Mouse (Mus musculus): Measurements from ENCODE around the gene Ccdc18. TPM values are rescaled to one million over a fixed set of nuclear protein-coding genes. Genes with fewer than 3 reads are reported as not detected.

Gene Ccdc18
- polyA plus RNA-seq, 1 experiment from 2014 or later = 2.5 TPM

DNA sequence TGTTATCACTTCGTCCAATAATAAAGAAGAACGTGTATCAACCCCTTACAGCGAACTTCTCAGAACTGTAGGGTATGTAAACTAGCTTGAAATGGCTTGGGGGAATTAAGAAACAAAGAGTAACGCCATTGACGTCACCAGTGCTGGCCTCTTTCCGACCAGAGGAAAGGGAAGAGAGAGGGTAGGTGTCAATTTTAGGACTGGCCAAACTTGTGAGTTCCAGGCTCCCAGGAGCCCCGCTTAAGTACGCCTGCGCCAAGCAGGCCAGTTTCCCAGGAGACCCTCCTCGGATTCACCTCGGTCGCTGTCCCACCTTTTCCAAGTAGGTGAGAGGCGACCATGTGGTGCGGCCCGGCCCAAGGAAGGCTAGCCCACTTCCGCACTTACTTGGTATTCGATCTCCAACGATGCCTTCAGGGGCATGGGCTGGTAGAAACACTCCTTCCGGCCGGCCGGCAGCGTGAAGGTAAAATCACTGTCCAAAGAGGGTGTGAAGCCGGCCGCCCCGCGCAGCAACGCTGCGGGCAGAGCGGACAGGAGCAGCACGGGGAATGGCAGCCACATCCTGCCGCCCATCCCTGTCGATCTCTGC, 730 bp upstream of the Ccdc18 start:
- no peak; the same call in 1 of the 2 replicates for ATAC-seq
- H3K27ac ChIP-seq (ENCODE audit: low read length) = peak overlapping the region; percentile 87
- peaks cover 4% of the 10 kb centered on the region; the same call in 1 of the 2 replicates for H3K36me3 ChIP-seq (ENCODE audit: control insufficient read depth, insufficient read depth, low read length)
- H3K27me3 ChIP-seq (ENCODE audit: control insufficient read depth, insufficient read depth, low read depth, low read length) = no peaks in the 10 kb centered on the region
- WGBS = under 1% methylated on average over 32 of the region's 32 CpGs
- no peaks in the 10 kb centered on the region for H3K9me3 ChIP-seq (replicated peaks; ENCODE audit: control insufficient read depth, low read length, poor library complexity, severe bottlenecking)
- H3K4me3 ChIP-seq (ENCODE audit: low read depth, low read length) = peak overlapping the region; percentile 89
- H3K9ac ChIP-seq (ENCODE audit: low read depth, low read length) = peak overlapping the region; percentile 81
- H3K4me1 ChIP-seq (ENCODE audit: control insufficient read depth, insufficient read depth, low read length) = peaks cover 18% of the 10 kb centered on the region
- peak overlapping the region; percentile 88 for H3K4me2 ChIP-seq (ENCODE audit: low read length)

DNA sequence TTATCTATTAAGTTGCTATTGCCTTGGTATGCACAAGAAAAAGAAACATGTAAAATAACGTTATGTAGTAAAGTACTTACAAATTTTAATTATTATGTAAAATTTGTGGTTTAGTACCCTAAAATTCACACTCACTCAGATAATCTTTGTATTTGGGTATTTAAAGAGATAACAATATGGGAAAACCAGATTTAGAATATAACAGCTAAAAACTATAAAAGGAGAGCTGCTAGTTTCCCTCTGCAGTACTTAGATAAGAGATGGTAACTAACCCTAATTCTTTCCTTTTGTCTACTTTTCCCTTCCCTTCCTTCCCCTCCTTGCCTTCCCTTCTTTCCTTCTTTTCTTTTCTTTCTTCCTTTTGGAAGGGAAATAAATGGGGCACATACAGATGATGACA, 19.9 kb downstream of the Ccdc18 start:
- H3K27me3 ChIP-seq (ENCODE audit: control insufficient read depth, insufficient read depth, low read depth, low read length) = no peaks in the 10 kb centered on the region
- no peak for ATAC-seq
- WGBS = 94% methylated on average over 1 of the region's 1 CpGs

DNA sequence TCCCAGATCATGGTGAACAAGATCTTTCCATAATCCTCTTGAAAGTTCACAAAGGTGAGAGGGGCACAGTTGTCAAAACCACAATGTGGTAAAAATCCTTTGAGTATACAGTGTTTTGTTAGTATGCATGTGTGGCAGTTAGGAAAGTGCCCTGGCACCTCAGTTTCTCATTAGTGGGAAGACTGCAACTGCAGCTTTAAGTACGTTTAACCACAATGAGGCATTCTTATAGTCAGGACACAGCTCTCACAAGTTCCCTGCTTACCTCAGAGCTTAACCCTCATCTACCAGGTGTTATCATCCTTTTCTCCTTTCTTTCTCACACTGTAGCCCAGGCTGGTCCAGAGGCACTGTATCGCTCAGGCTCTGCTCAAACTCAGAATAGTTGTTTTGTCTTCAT, 28.1 kb downstream of the Ccdc18 start:
- H3K9ac ChIP-seq (ENCODE audit: low read depth, low read length) = no peak overlapping the region
- ATAC-seq = no peak
- no peaks in the 10 kb centered on the region for H3K27me3 ChIP-seq (ENCODE audit: control insufficient read depth, insufficient read depth, low read depth, low read length)
- no peak overlapping the region for H3K4me2 ChIP-seq (ENCODE audit: low read length)
- H3K4me1 ChIP-seq (ENCODE audit: control insufficient read depth, insufficient read depth, low read length) = no peaks in the 10 kb centered on the region
- H3K4me3 ChIP-seq (ENCODE audit: low read depth, low read length) = no peak overlapping the region
- WGBS = 89% methylated on average over 2 of the region's 2 CpGs
- H3K9me3 ChIP-seq (replicated peaks; ENCODE audit: control insufficient read depth, low read length, poor library complexity, severe bottlenecking) = no peaks in the 10 kb centered on the region
- H3K27ac ChIP-seq (ENCODE audit: low read length) = no peak overlapping the region
- H3K36me3 ChIP-seq (ENCODE audit: control insufficient read depth, insufficient read depth, low read length) = no peaks in the 10 kb centered on the region

More for the DNA sequence above, 19.9 kb downstream of the Ccdc18 start:
- Histone ChIP-seq H3K36me3 (ENCODE audit: control insufficient read depth, insufficient read depth, low read length) (no peaks in the 10 kb centered on the region), H3K27ac (ENCODE audit: low read length) (no peak overlapping the region), H3K4me2 (ENCODE audit: low read length) (no peak overlapping the region), H3K4me3 (ENCODE audit: low read depth, low read length) (no peak overlapping the region), H3K9ac (ENCODE audit: low read depth, low read length) (no peak overlapping the region), H3K9me3 (replicated peaks; ENCODE audit: control insufficient read depth, low read length, poor library complexity, severe bottlenecking) (no peaks in the 10 kb centered on the region), H3K4me1 (ENCODE audit: control insufficient read depth, insufficient read depth, low read length) (no peaks in the 10 kb centered on the region)

DNA sequence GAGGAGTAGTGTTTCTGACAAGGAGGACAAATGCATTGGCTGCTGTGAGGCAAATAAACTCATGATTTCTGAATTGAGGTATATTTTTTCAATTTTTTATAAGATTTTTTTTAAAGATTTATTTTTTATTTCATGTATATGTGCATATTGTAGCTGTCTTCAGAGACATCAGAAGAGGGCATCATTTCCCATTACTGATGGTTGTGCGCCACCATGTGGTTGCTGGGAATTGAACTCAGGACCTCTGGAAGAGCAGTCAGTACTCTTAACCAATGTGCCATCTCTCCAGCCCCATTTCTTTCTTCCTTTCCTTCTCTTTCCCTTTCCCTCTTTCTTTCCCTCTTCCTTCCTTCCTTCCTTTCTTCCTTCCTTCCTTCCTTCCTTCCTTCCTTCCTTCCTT, 31.0 kb downstream of the Ccdc18 start:
- ATAC-seq = no peak
- H3K9me3 ChIP-seq (replicated peaks; ENCODE audit: control insufficient read depth, low read length, poor library complexity, severe bottlenecking) = no peaks in the 10 kb centered on the region
- no peak overlapping the region for H3K9ac ChIP-seq (ENCODE audit: low read depth, low read length)
- no peak overlapping the region for H3K4me2 ChIP-seq (ENCODE audit: low read length)
- no peaks in the 10 kb centered on the region for H3K36me3 ChIP-seq (ENCODE audit: control insufficient read depth, insufficient read depth, low read length)
- no peak overlapping the region for H3K4me3 ChIP-seq (ENCODE audit: low read depth, low read length)
- H3K27ac ChIP-seq (ENCODE audit: low read length) = no peak overlapping the region
- WGBS = 25% methylated on average over 1 of the region's 1 CpGs
- no peaks in the 10 kb centered on the region for H3K4me1 ChIP-seq (ENCODE audit: control insufficient read depth, insufficient read depth, low read length)
- no peaks in the 10 kb centered on the region for H3K27me3 ChIP-seq (ENCODE audit: control insufficient read depth, insufficient read depth, low read depth, low read length)

DNA sequence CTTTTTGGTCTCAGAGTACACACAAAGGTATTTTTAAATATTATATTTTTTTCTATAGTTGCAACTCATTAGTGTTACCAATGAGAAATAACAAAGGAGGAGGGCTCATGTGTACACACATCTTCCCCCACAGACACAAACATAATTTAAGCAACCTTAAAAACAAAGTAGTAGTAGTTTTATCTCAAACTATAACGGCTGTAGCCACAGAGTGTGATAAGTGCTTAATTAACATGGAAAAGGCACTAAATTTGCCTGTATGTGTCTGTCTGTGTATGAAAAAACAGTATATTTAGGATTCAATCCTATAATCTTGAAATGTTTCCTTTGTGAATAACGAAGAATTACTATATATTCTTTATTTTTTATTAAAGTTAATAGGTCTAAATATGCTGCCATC, 51.4 kb downstream of the Ccdc18 start:
- Histone ChIP-seq H3K9me3 (replicated peaks; ENCODE audit: control insufficient read depth, low read length, poor library complexity, severe bottlenecking) (no peaks in the 10 kb centered on the region), H3K27ac (ENCODE audit: low read length) (no peak overlapping the region), H3K27me3 (ENCODE audit: control insufficient read depth, insufficient read depth, low read depth, low read length) (no peaks in the 10 kb centered on the region), H3K4me2 (ENCODE audit: low read length) (no peak overlapping the region), H3K9ac (ENCODE audit: low read depth, low read length) (no peak overlapping the region), H3K4me1 (ENCODE audit: control insufficient read depth, insufficient read depth, low read length) (no peaks in the 10 kb centered on the region), H3K4me3 (ENCODE audit: low read depth, low read length) (no peak overlapping the region), H3K36me3 (ENCODE audit: control insufficient read depth, insufficient read depth, low read length) (no peaks in the 10 kb centered on the region)
- WGBS = 90% methylated on average over 2 of the region's 2 CpGs
- ATAC-seq = no peak

DNA sequence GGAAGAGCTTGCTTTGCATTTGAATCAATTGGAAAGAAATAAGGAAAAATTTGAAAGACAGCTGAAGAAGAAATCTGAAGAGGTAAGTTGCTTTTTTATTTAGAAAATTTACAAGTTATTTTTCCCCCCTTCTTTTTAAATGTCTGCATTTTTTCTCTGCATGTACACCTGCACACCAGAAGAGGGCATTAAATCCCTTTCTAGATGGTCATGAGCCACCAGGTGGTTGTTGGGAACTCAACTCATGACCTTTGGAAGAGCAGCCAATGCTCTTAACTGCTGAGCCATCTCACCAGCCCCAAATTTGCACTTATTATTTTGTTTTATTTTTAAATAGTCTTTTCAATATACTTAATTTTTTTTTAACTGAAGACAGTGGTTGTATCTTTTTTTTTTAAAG, 56.3 kb downstream of the Ccdc18 start:
- Histone ChIP-seq H3K27ac (ENCODE audit: low read length) (no peak overlapping the region), H3K27me3 (ENCODE audit: control insufficient read depth, insufficient read depth, low read depth, low read length) (no peaks in the 10 kb centered on the region), H3K4me3 (ENCODE audit: low read depth, low read length) (no peak overlapping the region), H3K9me3 (replicated peaks; ENCODE audit: control insufficient read depth, low read length, poor library complexity, severe bottlenecking) (no peaks in the 10 kb centered on the region), H3K4me1 (ENCODE audit: control insufficient read depth, insufficient read depth, low read length) (no peaks in the 10 kb centered on the region), H3K36me3 (ENCODE audit: control insufficient read depth, insufficient read depth, low read length) (no peaks in the 10 kb centered on the region), H3K4me2 (ENCODE audit: low read length) (no peak overlapping the region), H3K9ac (ENCODE audit: low read depth, low read length) (no peak overlapping the region)
- ATAC-seq = no peak

DNA sequence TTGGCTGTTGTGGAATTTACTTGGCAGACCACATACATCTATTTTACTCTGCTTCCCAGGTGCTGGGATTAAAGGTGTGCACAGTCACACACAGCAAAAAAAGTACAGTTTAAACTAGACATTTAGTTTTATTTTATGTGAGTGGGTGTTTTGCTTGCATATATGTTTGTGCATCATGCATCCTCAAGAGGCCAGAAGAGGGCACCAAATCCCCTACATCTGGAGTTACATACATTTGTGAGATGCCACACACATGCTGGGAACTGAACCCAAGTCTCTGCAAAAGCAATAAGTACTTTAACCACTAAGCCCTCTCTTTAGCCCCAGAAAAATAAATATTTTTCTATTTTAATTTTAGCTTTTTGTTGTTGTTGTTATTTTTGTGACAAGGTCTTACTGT, 73.3 kb downstream of the Ccdc18 start:
- H3K27ac ChIP-seq (ENCODE audit: low read length) = no peak overlapping the region
- ATAC-seq = no peak
- H3K36me3 ChIP-seq (ENCODE audit: control insufficient read depth, insufficient read depth, low read length) = no peaks in the 10 kb centered on the region
- H3K4me1 ChIP-seq (ENCODE audit: control insufficient read depth, insufficient read depth, low read length) = no peaks in the 10 kb centered on the region
- H3K9me3 ChIP-seq (replicated peaks; ENCODE audit: control insufficient read depth, low read length, poor library complexity, severe bottlenecking) = no peaks in the 10 kb centered on the region
- H3K9ac ChIP-seq (ENCODE audit: low read depth, low read length) = no peak overlapping the region
- no peak overlapping the region for H3K4me3 ChIP-seq (ENCODE audit: low read depth, low read length)
- no peaks in the 10 kb centered on the region for H3K27me3 ChIP-seq (ENCODE audit: control insufficient read depth, insufficient read depth, low read depth, low read length)
- no peak overlapping the region for H3K4me2 ChIP-seq (ENCODE audit: low read length)

DNA sequence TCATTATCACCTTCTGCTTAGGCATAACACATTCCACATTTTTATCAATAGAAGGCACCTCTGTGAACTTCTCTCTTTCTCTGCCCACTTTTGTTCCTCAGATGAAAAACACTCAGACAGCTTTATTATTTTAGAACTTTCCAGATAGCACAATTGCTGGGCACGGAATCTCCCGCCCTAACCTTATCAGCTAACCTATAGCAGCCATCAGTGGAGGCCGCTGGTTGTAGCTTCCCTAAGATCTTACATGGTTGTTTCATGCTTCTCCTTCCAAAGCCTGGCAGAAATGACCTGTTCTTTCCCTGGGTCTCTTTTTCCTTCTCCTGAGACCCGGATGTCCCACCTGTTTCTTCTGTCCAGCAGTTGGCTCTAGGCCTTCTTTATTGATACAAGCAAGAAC, 78.8 kb downstream of the Ccdc18 start:
- ATAC-seq = no peak
- Histone ChIP-seq H3K4me3 (ENCODE audit: low read depth, low read length) (no peak overlapping the region), H3K36me3 (ENCODE audit: control insufficient read depth, insufficient read depth, low read length) (no peaks in the 10 kb centered on the region), H3K27me3 (ENCODE audit: control insufficient read depth, insufficient read depth, low read depth, low read length) (no peaks in the 10 kb centered on the region), H3K4me1 (ENCODE audit: control insufficient read depth, insufficient read depth, low read length) (no peaks in the 10 kb centered on the region), H3K4me2 (ENCODE audit: low read length) (no peak overlapping the region), H3K9me3 (replicated peaks; ENCODE audit: control insufficient read depth, low read length, poor library complexity, severe bottlenecking) (no peaks in the 10 kb centered on the region), H3K9ac (ENCODE audit: low read depth, low read length) (no peak overlapping the region), H3K27ac (ENCODE audit: low read length) (no peak overlapping the region)
- WGBS = 92% methylated on average over 4 of the region's 4 CpGs

DNA sequence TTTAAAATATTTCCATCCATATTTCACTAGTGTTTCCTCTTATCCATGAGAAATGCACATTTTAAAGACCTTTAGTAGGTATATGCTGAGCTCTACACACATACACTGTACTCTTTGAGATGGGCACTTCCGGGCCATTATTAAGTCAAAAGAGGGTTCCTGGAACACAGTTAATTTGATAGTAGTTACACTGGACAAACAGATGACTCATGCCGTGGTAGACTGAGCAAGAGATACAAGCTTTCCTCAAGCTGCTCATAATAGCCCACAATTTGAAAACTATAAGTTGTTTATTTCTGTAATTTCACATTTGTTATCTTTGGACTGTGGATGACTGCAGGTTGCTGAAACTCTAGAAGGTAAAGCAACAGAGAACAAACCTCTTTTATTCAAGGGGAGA, 82.3 kb downstream of the Ccdc18 start:
- Histone ChIP-seq H3K36me3 (ENCODE audit: control insufficient read depth, insufficient read depth, low read length) (no peaks in the 10 kb centered on the region), H3K9me3 (replicated peaks; ENCODE audit: control insufficient read depth, low read length, poor library complexity, severe bottlenecking) (no peaks in the 10 kb centered on the region), H3K27ac (ENCODE audit: low read length) (no peak overlapping the region), H3K4me3 (ENCODE audit: low read depth, low read length) (no peak overlapping the region), H3K9ac (ENCODE audit: low read depth, low read length) (no peak overlapping the region), H3K4me1 (ENCODE audit: control insufficient read depth, insufficient read depth, low read length) (no peaks in the 10 kb centered on the region), H3K27me3 (ENCODE audit: control insufficient read depth, insufficient read depth, low read depth, low read length) (no peaks in the 10 kb centered on the region), H3K4me2 (ENCODE audit: low read length) (no peak overlapping the region)
- 93% methylated on average over 2 of the region's 2 CpGs for WGBS
- ATAC-seq = no peak
